Mouse (Mus musculus): Measurements from ENCODE around the gene Slfn8.
A peak's percentile ranks its signal among the peaks of the same experiment; 100 is the strongest.
"Not testable (repeated sequence)": the region's sequence is repeated elsewhere in the genome, so short reads cannot be mapped to it uniquely, and the experiment has no call there.

Gene Slfn8

GRCm38 (mm10) chr11:83020621-83021020 lies at the start of gene Slfn8:
TSS of gene Slfn8 (minus strand) at chr11:83020810.
- DNase-seq: peak in 1 of 2 experiments; percentile 1

- no peak for DNase-seq
These were observed 47.5 kb upstream of the Slfn8 start for GRCm38 (mm10) chr11:83067982-83068694.

GRCm38 (mm10) chr11:83066640-83067531 lies 46.3 kb upstream of the Slfn8 start:
- DNase-seq: no peak

- no peak for DNase-seq
These were observed 45.1 kb upstream of the Slfn8 start for GRCm38 (mm10) chr11:83065441-83066344.

- no peak for DNase-seq
These were observed 44.3 kb upstream of the Slfn8 start, which contains the start of gene Slfn2 for GRCm38 (mm10) chr11:83064946-83065345. TSS of gene Slfn2 (plus strand) at chr11:83065112.

GRCm38 (mm10) chr11:83063941-83064349 lies 43.3 kb upstream of the Slfn8 start:
- DNase-seq: no peak

- DNase-seq: no peak
These were observed 42.5 kb upstream of the Slfn8 start for GRCm38 (mm10) chr11:83063126-83063525.

- no peak for DNase-seq
These were observed 41.2 kb upstream of the Slfn8 start for GRCm38 (mm10) chr11:83061806-83062205.

GRCm38 (mm10) chr11:83060412-83061020 lies 39.9 kb upstream of the Slfn8 start:
- DNase-seq: no peak

- DNase-seq: peak; percentile 29 to 58
These were observed 37.3 kb upstream of the Slfn8 start for GRCm38 (mm10) chr11:83057863-83058262.

GRCm38 (mm10) chr11:83045642-83046041 lies 25.0 kb upstream of the Slfn8 start:
- no peak for DNase-seq

- no peak for DNase-seq
These were observed 23.3 kb upstream of the Slfn8 start for GRCm38 (mm10) chr11:83043891-83044290.

GRCm38 (mm10) chr11:83041000-83041399 lies 20.4 kb upstream of the Slfn8 start:
- DNase-seq: no peak

GRCm38 (mm10) chr11:83040325-83040724 lies 19.7 kb upstream of the Slfn8 start:
- DNase-seq: no peak

- no peak for DNase-seq
These were observed 19.2 kb upstream of the Slfn8 start for GRCm38 (mm10) chr11:83039796-83040195.

- no peak for DNase-seq
These were observed 18.5 kb upstream of the Slfn8 start for GRCm38 (mm10) chr11:83039156-83039555.

- not testable (repeated sequence) for DNase-seq
These were observed 18.1 kb upstream of the Slfn8 start for GRCm38 (mm10) chr11:83038686-83039085.

GRCm38 (mm10) chr11:83019561-83020519 lies 770 bp downstream of the Slfn8 start:
- DNase-seq: not testable (repeated sequence)

- DNase-seq: no peak
These were observed 4.5 kb downstream of the Slfn8 start for GRCm38 (mm10) chr11:83016093-83016492.

GRCm38 (mm10) chr11:83013356-83013755 lies 7.3 kb downstream of the Slfn8 start:
- DNase-seq: no peak

All from cerebellum, postnatal 25 days (tissue).